Mouse (Mus musculus) E14TG2a.4 (cell line): ENCODE measurements around the gene Samd7.

Source experiments
- H3K27me3 ChIP-seq: 2 replicates; pipeline ENCODE4 v1.6.1; 2014; ENCODE audit warnings: low read length, control low read depth; ENCODE audit not compliant: insufficient read depth
- H3K36me3 ChIP-seq: 2 replicates; pipeline ENCODE4 v1.6.1; 2014; ENCODE audit warnings: low read length, control low read depth; ENCODE audit not compliant: insufficient read depth
- H3K4me1 ChIP-seq: replicated peaks from 2 replicates; pipeline ENCODE4 v1.6.1; 2014; ENCODE audit warnings: low read depth, low read length, control low read depth
- H3K4me3 ChIP-seq: replicated peaks from 2 replicates; pipeline ENCODE4 v1.5.1; 2014; ENCODE audit warnings: mild to moderate bottlenecking, low read length
- H3K9me3 ChIP-seq: 2 replicates; pipeline ENCODE4 v1.6.1; 2014; ENCODE audit warnings: low read length, control low read depth
- CTCF ChIP-seq: conservative IDR thresholded peaks from 2 replicates; pipeline ENCODE4 v1.5.1; 2014; ENCODE audit warnings: low read length
- NANOG ChIP-seq: IDR thresholded peaks from 2 replicates; pipeline ENCODE4 v1.6.1; 2014; ENCODE audit warnings: borderline replicate concordance, low read length, mixed read lengths
- POU5F1 ChIP-seq: IDR thresholded peaks from 2 replicates; pipeline ENCODE4 v1.6.1; 2014; ENCODE audit warnings: low read length, borderline replicate concordance

The Samd7 gene

DNA sequence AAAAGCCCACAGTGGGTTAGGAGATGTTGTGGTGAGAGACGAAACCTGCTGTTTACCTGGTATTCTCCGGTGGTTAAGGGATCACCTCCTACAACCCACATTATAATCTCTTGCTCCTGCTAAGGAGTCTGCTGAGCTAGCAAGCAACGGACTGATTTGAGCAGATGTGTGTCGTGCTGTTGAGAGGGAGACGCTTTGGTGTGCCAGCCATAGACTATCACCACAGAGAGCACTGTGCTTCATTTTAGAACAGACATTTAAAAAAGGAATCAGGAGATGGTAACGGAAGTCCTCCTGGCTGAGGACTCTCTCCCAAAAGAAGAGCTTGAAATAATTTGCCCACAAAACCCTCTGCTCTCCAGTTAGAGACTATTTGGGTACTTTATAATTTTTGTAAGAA is 21.2 kb downstream of the Samd7 start:
- Histone ChIP-seq H3K4me3 (no peak overlapping the region), H3K4me1 (peaks cover 2% of the 10 kb centered on the region; the same call in 1 of the 2 replicates), H3K27me3 (no peaks in the 10 kb centered on the region), H3K36me3 (no peaks in the 10 kb centered on the region), H3K9me3 (no peaks in the 10 kb centered on the region)
- no peak for TF ChIP-seq CTCF
- TF ChIP-seq NANOG, result no peak

DNA sequence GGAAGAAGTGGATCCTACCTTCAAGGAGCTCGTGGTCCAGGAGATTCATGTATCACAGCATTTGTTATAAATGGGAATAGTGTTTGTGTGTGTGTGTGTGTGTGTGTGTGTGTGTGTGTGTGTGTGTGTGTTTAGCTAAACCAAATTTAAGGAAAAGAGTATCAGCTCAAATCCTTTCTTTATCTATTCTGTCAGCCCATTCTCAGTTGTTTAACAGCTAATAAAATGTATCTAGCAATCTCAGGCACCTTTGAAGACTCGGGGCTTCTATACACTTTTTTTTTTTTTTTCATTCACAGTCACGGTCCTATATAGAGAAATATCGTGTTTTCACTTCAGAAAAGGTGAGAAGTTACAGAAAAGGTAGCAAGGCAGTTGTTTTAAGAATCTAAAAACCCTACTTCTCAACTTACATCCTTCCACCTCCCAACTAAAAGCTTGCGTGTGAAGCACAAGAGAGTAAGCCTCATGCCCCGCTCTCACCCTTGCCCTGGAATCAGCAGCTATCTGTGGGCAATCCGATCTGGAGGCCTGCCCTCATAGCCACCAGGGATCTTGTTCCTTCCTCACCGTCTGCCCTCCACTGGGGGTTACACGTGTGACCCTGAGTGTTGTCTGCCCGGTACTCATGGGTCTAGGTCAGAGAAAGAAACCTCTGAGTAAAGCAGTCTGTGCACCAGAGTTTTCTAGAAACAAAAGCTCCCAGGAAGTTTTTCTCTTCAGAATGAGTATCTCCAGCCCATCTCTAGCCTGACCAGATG is 23.8 kb downstream of the Samd7 start:
- no peaks in the 10 kb centered on the region for H3K36me3 ChIP-seq
- TF ChIP-seq CTCF (no peak), POU5F1 (no peak), NANOG (no peak)
- H3K4me3 ChIP-seq, result no peak overlapping the region
- H3K4me1 ChIP-seq, result no peaks in the 10 kb centered on the region
- H3K9me3 ChIP-seq, result no peaks in the 10 kb centered on the region
- 0 out of 2 replicates have a peak, but pooled peaks cover 3% of the 10 kb centered on the region for H3K27me3 ChIP-seq

DNA sequence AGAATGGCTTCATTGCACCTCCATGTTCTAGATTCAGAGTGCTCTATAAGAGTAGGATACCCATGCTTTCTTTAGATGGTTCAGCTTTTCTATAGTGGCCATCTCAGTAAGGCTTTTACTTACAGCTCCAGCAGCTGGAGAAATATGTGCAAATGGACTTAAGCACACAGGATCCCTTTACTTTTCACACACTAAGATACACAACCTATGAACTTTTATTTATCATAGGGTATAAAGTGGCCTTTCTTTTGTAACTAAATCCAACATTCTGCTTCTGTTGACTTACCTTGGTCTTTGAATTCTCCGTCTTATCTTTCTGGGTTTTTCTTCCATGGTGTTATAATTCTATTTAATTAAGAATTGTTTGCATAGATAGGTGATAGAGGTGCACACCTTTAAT is 25.5 kb downstream of the Samd7 start:
- Histone ChIP-seq H3K9me3 (no peaks in the 10 kb centered on the region), H3K27me3 (0 out of 2 replicates have a peak, but pooled peaks cover 3% of the 10 kb centered on the region), H3K4me1 (no peaks in the 10 kb centered on the region), H3K4me3 (no peak overlapping the region), H3K36me3 (no peaks in the 10 kb centered on the region)
- no peak for TF ChIP-seq POU5F1
- no peak for TF ChIP-seq CTCF
- TF ChIP-seq NANOG, result no peak

DNA sequence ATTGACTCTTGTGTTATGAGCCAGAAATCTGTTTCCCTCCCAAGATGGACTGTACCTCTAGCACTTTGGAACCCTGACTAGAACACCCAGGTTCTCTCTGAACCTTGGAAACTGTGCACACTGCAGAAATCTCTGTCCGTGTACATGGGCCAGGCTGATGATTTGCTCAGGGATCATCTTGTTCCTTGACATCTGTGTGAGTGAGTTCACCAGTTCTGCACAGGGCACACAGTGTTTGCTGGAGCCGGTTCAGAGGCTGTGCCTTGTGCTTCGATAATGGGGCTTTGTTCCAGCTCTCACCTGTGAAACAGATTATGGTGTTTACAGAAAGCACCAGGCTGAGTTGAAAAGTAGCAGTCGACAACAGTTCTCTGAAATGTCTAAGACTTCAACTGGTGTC is 26.5 kb downstream of the Samd7 start:
- no peaks in the 10 kb centered on the region for H3K36me3 ChIP-seq
- no peaks in the 10 kb centered on the region for H3K4me1 ChIP-seq
- 0 out of 2 replicates have a peak, but pooled peaks cover 3% of the 10 kb centered on the region for H3K27me3 ChIP-seq
- no peak overlapping the region for H3K4me3 ChIP-seq
- no peaks in the 10 kb centered on the region for H3K9me3 ChIP-seq
- TF ChIP-seq POU5F1 (no peak), CTCF (no peak), NANOG (no peak)

DNA sequence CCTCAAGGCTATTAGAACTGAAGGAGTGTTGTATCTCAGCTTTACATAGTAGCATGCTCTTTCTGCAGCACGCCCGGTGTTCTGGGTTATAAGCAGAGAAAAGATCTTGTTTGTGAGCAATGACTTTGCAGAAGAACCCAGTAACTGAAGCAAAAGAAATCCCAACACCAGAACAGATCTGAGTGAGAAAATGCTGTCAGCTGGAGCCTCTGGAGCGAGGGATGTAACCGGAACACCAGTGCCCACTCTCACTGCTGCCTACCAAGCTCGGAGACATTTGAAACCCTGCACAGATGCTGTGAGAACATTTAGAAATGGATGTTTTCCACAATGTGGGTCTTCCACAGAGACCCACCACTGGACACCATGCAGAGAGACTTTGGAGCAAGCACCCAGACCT is 28.6 kb downstream of the Samd7 start:
- TF ChIP-seq POU5F1 (no peak), CTCF (no peak), NANOG (no peak)
- Histone ChIP-seq H3K4me3 (no peak overlapping the region), H3K4me1 (no peaks in the 10 kb centered on the region), H3K36me3 (no peaks in the 10 kb centered on the region), H3K27me3 (0 out of 2 replicates have a peak, but pooled peaks cover 3% of the 10 kb centered on the region), H3K9me3 (no peaks in the 10 kb centered on the region)

DNA sequence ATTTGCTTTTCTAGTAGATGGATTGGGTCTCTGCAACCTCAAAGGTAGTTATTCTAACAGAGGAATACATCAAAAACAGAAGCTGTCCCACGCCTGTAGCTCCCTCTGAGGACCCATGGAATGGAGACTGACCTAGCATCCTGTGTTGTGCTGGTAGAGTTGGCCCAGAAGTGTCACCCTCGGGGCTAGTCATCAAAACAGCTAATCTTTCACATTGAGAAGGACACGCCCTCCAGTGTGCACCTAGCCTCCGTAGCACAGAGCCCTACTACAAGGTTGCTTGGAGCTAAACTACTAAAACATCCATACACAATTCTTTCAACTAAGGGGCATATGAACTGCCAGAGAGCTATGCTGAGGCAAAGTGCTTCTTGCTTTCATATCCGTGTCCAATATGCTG is 31.9 kb downstream of the Samd7 start:
- Histone ChIP-seq H3K4me1 (no peaks in the 10 kb centered on the region), H3K9me3 (no peaks in the 10 kb centered on the region), H3K4me3 (no peak overlapping the region), H3K36me3 (no peaks in the 10 kb centered on the region), H3K27me3 (0 out of 2 replicates have a peak, but pooled peaks cover 3% of the 10 kb centered on the region)
- TF ChIP-seq NANOG (no peak), POU5F1 (no peak), CTCF (no peak)

DNA sequence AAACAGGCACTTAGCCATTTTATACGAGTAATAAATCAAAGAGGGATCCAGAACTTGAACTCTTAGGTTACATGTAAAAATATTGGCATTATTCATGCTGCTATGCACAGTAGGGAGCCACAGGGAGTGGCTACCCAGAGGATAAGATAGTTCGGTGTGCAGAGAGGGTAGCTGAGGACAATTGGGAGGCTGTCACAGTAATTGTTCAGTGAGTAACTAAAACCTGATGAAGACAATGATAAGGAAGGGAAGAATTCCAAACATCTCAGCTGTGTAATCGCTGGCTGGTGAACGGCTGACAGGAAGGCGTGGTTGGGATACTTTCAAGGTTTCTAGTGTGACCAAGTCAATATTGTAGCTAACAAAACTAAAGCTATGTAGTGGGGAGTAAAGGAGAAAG is 42.4 kb downstream of the Samd7 start:
- no peak overlapping the region for H3K4me3 ChIP-seq
- H3K36me3 ChIP-seq, result no peaks in the 10 kb centered on the region
- H3K27me3 ChIP-seq, result no peaks in the 10 kb centered on the region
- H3K9me3 ChIP-seq, result peaks cover 18% of the 10 kb centered on the region
- H3K4me1 ChIP-seq, result peaks cover 15% of the 10 kb centered on the region
- TF ChIP-seq POU5F1, result no peak
- no peak for TF ChIP-seq NANOG
- TF ChIP-seq CTCF, result no peak

DNA sequence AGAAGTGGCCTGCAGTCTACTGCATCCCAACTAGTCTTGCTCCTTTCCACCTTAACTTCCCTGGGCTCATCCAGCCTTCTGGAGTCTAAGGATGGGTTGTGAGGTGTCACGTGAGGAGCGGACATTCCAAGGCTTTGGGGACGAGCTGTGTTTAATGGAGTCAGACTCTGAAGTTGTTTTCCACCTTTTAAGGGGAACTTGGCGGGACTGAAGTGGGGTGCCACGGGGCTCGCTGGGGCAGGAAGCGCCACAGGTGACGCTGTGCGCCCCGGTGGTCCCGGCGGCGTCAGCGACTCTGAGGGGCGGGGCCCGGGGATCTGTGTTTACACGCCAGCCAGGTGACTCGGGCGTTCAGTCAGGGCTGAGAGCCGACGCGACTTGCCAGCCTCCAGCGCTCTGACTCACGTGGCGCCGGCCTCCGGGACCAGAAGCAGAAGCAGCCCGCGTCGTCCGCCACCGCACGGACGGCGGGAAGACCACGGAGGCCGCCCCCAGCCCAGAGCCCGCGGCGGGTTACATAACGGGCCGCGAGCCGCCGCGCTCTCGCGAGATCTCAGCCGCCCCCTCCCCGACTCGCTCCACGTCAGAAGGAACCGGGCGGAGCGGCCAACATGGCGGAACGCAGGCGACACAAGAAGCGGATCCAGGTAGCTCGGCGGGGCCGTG is 46.8 kb downstream of the Samd7 start, which contains the start of gene Sec62:
Sec62 (plus strand) TSS at position 139 of the 666 bp plus-strand sequence.
- H3K4me3 ChIP-seq, result peak within 1 kb of the TSS; percentile 94
- no peaks in the 10 kb centered on the region for H3K36me3 ChIP-seq
- H3K9me3 ChIP-seq, result peaks cover 18% of the 10 kb centered on the region
- peaks cover 25% of the 10 kb centered on the region for H3K4me1 ChIP-seq
- no peaks in the 10 kb centered on the region for H3K27me3 ChIP-seq
- TF ChIP-seq POU5F1, result no peak
- TF ChIP-seq CTCF, result no peak
- TF ChIP-seq NANOG, result no peak
